Mouse (Mus musculus): ENCODE results near the gene Zfhx3. TPM values are rescaled to one million over a fixed set of nuclear protein-coding genes. Genes with fewer than 3 reads are reported as not detected.
A peak's percentile ranks its signal among the peaks of the same experiment; 100 is the strongest.

The Zfhx3 gene
- polyA plus RNA-seq, 2 experiments from 2014 or later, result 0.58 TPM; not detected in 1

DNA sequence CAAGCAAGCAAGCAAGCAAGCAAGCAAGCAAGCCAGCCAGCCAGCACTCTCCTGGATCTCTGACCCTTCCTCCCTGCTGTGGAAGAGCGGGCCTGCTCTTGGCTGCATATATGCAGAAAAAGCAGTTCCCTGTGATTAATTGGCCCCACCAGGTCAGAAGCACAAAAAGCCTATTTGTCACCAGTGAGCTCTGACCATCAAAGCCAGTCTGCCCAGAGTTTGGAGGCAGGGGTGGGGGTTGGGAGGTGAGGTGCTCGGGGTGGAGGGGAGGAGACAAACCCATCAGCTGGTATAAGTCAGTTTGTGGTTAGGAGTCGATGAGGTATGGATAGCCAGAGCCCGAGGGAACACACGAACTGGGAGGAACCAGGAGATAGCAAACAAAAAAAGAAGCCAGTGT is 421.0 kb downstream of the Zfhx3 start:
- ATAC-seq, result no peak

DNA sequence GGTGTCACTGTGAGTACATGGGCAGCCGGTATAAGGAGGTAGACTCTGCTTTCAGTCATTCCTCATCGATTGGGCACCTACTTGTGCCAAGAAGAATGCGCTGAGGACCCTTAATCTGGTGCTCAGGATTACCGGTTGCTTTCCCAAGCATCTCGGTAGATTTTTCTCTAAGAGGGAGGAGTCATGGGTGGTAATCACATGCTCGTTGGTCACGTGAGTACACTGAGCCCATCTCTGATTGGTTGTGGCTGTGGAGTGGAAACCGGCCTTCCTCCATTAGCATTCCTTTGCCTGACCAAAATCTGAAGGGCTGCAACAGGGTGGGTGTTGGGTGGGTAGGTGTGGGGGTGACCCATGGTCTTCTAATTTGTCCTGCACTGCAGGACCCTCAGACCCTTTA is 421.4 kb downstream of the Zfhx3 start:
- ATAC-seq, result no peak

DNA sequence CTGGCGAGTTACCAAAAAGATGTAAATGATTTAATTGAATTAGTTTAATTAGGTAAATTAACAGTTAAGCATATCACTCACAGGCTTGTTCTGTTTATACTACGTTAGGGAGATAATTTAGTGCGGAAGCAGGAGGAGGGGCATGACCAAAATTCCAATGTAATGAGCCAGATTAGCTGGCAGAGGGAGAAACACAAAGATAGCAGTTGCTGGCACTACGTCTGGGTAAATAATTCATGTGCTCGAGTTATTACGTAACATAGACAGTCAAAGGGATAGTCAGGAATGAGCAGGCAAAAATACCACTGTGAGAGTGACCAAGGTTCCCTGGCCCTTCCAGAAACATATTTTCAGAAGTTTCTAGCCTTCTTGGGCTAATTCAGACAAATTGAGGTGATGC is 426.6 kb downstream of the Zfhx3 start:
- no peak for ATAC-seq

DNA sequence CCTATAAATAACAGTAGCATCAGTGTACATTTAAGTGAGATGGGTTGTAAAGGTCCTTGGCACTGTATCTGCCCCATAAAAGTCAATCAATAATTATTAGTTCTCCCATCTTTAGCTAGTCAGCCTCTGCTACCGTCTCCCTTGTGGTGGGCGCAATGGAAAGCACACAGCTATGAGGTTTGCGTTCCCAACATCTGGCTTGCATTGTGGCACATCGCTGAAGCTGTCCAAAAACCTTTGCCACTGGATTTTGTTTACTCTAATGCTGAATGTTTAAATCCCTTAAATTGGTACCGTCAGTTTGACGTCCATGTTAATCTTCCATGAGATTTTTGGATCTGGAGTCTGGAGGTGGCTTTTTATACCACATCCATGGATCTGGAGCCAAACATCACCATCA is 428.3 kb downstream of the Zfhx3 start:
- no peak for ATAC-seq

DNA sequence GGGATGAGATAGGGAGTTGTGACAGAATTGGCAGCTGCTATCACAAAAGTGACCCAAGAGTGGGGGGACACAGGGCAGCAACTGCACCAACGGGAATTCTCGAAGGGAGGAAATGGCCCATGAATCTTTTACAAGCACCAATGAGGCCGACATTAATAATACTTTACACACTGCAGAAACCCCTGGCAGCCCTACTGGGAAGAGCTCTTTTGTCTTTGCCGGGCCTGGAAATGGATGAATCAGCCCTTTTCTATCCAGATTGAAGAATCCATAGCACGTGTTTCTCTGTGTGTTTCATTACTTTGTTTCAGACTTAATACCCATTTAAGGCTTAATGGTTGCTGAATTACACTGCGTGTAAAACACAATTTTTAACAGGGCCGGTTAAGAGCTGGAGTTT is 430.6 kb downstream of the Zfhx3 start:
- no peak for ATAC-seq

DNA sequence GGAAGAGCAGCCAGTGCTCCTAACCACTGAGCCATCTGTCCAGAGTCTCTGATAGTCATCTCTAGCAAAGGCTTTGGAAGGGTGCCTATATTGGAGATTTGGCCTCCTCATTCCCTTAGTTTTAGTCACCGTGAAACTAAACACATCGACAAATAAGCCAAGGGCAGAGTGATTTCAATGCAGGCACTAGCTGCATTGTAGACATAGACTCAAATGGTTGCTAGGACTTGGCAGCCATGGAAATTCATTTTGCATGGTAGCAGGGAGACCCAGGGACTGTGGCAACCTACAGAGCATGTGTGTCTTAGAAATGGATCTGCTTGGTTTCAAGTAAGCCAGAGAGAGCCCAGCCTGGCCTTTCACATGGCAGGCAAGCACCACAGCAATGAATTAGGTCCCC is 435.6 kb downstream of the Zfhx3 start:
- ATAC-seq, result no peak

DNA sequence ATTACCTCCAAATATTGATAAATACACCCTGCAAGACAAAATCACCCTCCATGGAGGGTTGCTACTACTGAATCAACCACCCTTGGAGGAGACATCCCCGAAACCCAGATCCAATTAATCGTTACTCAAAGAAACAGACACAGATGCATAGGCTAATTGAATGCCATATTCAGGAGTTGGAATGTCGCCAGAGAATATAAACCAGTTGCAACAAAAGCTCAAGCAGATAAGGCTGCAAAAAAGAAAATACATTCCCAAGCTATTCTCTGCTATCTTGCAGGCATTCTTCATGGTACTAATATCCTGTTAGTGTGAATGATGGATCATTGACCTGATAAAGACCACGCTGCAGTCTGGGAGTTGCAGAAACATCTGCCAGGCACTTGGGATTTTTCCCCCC is 440.7 kb downstream of the Zfhx3 start:
- no peak for ATAC-seq

DNA sequence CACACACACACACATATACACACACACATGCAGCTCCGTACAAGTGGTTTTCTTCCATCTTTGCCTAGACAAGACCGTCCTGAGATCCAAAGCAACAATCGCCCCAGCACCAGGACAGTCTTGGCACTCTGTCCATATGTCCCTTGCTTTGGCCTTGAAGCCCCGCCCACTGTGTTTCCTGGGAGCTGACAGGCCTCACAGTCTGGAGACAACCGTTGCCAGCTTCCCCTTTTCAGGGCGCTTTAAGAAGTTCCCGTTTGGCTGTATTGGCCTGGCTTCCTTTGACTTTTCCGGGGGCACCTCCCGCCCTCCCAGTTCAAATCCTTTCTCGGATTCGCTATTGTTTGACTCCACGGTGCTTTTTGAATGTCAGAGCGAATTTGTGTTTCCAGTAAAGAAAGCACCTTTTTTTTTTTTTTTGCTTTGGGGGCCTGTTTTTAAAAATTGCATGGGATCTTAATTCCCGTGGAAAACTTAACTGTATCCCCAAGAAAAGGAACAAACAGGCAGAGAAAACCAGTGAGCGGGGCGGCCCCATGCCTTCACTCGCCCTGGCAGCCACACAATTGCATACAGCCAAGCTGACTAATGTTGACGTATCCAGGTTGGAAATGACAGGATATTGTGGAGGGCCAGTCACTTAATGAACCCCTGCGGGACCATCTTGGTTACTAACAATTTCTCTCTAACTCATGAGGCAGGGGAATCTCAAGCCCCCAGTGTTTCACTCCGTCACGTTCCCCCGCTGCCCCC is 444.9 kb downstream of the Zfhx3 start:
- no peak for ATAC-seq

DNA sequence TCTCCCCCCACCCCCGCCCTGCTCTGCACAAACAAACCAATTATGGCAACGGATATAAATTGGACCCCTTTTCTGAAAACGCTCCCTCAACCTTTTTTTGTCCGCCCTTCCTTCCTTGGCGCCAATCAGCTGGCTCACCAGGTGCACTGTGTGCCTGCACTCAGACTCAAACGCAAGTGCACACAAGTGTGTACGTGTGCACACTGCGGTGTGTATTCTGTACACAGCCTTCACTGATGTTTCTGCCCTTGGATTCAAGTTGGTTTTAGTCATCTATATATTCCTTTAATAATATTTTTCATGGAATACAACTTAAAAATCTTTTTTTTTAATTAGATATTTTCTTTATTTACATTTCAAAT is 445.4 kb downstream of the Zfhx3 start:
- ATAC-seq, result no peak

DNA sequence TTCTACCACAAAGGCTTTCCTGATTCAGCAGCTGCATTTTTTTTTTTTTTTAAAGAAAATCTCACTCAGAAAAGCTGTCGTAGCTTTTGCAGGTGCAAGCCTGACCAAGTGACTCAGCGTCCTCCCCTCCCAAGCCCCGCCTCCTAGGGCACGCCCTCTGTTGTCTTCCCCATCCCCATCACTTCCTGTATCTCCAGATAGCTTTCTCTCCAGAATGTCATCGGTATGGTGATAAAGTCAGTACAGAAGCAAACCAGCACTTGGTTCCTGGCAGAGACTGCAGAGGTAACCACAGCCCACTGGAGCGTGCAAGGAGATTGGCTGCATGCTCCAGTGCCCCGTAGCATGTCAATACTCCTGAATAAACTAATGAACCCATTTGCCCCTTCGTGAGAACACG is 450.5 kb downstream of the Zfhx3 start:
- ATAC-seq, result peak; percentile 82

DNA sequence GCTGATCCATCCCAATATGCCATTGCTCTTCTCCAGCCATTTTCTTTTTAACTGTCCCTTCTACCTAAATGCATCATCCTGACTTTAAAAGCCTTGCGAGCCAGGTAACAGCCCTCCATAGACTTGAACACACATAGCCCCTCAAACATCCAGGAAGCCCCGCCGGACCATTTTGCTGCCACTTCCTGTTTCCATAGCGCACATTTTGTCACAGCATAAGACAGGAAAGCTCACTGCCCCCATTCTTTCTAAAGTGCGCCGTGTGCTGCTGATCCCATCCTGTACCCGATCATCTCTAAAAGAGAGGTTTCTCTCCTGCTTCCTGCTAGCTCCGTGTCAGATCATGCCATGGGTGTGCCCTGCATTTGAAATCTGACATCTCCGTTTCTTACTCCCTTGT is 459.7 kb downstream of the Zfhx3 start:
- peak; percentile 36 for ATAC-seq

DNA sequence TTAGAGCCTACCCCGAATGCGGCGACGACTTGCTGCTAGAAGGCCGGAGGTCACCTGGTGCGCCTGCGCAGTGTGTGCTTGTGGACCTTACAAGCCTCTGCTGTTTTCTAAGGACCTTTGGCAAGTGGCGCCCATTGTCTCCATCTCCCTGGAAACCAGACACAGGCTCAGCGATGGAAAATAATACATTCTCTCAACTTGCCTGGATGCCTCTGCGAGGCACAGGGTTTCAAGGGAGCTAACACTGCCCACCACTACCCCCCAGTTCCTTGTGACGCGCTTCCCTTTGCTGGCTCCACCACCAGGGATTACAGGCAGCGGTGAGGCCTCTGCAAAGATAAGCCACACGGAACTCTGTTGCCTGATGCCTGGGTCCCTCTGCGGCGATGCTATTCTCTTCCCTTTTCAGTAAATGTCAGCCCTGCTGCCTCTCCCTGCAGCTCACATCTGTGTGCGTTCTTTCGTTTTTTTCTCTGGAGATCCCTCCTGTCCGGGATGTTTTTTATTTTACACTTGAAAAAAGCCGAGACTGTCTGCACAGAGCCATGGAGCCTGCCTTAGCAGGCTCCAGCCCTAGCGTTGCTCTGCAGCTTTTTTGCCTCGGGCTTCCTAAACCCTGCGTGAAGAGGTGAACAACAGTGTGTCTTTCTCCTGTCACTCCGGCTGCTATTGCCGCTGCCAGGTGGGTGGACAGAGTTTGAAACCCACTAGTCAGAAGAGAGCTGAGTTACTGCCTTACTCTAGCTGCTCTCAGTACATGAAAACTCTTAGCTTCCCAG is 464.5 kb downstream of the Zfhx3 start:
- ATAC-seq, result no peak

DNA sequence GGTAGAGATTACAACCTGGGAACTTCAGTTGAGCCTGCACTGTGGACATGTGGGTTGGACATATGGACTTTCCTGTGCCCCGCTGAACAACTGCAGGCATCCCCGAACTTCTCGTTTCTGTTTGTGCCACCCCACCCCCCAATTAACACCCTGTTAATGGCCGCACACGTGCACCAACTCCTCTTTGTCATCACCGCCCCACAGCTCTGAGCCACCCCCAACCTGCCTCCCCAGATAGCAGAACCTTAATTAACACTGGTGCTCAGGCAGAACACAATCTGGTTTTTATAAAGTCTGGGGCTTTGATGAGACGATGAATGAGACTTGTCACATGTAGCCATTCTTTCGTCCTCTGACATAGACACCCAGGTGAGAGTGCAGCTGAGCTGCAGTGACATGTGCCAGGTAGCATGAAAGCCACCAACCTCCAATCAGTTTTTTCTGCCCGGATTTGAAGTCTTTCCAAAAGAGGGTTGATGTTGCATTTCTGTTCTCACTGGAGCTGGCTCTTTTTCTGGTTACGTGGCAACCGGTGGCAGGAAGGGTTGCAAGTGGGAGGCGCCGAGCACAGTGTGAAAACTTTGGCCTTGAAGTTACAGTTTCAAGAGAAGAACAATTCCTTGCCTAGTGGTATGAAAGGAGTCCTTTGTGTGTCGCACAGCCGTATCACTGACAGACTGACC is 476.9 kb downstream of the Zfhx3 start:
- no peak for ATAC-seq

DNA sequence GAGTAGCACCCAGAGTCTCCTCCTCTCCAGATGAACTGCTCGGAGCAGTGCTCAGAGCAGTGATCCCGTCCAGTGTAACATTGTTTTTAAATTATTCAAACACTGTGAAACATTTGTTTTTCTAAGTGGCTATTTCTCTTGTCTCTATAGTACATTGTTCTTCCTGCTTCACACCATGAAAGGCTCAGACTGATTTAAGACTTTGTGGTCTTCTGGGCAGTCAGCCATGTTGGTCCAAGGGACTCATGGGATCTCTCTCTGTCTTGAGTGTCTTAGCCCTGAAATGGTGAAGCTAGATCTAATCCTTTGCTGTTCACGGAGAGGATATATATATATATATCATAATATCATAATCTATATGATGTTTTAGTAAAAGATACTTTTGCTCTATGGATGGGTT is 480.1 kb downstream of the Zfhx3 start:
- ATAC-seq, result no peak

DNA sequence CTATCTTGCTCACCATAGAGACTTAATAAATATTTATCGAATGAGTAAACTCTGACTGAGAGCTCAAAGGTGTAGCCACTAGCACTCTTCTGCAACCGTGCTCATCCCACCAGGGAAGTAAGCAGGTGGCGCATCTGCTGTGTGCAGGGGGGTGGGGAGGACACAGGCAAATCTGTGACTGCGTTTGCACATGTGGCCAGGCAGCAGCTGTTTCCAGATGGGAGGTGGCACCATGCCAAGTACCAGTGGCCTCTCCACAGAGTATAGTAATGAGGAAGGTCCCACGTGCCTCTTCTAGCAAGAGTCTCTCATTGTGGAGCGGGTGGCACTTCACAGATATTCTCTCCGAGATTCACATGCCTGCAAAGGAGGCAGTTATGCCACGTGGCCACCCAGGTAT is 481.9 kb downstream of the Zfhx3 start:
- no peak for ATAC-seq

DNA sequence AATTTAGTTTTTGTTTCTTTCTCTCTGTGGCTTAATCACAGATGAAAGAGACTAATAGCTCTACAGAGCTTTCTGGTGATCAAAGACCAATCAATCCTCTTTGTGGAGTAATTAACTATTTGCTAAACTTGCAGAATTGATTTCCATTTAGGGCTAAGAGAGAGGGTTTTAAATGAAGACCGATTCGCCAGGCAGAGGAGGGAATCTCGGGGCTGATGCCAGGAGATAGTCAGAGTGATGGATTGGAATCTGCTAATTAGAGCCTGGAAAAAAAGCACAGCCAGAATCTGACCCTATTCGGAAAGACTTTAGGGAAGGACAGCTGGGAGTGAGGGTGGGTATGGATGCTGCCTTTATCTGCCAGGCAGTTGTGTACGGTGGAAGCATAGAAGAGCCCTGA is 490.9 kb downstream of the Zfhx3 start:
- no peak for ATAC-seq

DNA sequence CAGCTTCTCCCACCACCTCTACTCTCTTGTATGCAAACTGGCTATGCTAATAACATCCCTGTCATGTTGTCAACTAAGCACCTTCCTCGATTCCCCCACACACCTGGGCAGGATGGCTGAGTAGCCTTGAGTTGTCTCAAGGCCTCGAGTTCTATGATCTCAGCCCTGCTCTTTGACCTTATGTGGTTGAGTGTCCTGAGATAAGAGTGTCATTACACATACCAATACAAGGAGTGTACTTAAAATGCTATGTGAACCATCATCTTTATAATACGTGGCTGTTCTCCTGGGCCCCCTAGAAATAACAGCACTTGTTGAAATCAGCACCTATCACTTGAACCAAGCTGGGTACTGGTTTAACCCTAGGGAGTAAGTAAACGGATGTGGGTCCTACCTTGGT is 492.1 kb downstream of the Zfhx3 start:
- ATAC-seq, result no peak

DNA sequence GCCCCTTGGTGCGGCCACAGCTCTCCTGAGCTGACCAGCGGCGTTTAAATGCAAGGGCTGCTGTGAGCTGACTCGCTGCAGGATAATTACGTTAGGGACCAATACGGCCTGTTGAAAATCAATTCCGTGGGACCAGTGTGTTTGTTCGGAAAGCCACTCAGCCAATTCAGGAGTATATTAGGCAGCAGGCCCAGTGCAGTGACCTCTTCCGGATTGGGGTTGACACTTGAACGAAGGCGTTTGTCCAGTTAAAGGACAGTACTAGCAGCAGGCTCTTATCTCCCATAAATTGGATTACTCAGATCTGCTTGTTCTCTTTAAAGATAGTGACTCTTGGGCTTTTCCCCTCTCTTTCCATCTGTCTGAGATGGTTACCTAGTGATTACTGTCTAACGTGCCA is 493.9 kb downstream of the Zfhx3 start:
- ATAC-seq, result no peak

DNA sequence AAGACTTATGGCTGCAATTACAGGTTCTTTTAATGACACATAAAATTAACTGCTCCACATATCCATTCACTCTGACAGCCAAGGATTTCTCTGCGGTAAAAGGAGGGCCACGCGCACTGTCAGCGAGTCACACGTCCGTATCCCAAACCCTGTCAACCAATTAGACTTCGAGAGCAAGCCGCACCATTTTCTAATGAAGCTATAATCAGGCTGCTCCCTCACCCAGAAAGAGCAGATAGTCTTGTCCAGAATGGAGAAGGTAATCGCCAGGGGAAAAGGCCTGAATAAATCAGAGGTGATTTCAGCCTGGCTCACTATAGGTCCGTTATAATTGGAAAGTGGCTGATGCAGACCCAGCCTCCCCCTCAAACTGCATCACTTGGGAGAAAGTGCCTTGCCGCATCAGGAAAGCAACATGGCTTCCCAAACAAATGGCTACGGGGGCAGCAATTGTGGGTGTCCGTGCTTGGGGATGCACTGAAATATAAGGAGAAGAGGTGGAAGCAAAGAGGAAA is 494.9 kb downstream of the Zfhx3 start:
- ATAC-seq, result no peak

DNA sequence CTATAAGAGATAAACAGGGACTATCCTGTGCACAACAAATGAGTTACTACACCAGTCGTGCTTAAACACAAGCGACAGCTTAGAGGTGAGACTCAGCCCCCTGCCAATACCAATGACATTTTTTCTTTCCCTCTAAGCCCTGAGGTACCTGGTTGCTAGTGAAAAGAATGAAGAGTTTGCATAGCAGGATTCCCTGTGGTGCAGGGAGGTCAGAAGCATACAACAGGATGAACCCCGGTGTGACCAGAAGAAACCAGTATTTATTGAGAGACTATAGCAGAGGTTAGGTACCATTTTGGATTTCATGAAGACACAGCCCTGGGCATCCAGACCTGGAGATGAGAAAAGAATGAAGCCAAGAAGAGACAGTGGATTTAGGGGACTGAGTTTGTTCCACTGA is 498.0 kb downstream of the Zfhx3 start:
- ATAC-seq, result no peak

DNA sequence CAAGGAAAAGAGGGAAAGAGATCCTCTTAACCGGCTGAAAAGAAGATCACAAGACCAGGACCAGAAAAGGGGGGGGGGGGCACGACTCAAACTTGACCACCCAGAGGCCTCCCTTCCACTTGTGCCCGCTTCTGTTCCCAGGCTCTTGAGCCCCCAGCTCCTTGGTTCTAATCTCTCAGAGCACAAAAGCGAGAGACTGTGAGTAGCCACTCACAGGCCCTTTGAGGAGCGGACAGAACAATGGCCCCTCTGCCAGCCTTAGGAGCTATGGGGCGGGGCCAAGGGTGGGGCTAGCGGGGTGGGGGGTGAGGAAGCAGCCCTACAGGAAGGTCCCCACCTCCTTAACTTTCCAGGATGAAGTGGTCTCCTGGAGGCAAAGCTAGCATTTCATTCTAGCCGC is 508.4 kb downstream of the Zfhx3 start:
- ATAC-seq, result no peak

DNA sequence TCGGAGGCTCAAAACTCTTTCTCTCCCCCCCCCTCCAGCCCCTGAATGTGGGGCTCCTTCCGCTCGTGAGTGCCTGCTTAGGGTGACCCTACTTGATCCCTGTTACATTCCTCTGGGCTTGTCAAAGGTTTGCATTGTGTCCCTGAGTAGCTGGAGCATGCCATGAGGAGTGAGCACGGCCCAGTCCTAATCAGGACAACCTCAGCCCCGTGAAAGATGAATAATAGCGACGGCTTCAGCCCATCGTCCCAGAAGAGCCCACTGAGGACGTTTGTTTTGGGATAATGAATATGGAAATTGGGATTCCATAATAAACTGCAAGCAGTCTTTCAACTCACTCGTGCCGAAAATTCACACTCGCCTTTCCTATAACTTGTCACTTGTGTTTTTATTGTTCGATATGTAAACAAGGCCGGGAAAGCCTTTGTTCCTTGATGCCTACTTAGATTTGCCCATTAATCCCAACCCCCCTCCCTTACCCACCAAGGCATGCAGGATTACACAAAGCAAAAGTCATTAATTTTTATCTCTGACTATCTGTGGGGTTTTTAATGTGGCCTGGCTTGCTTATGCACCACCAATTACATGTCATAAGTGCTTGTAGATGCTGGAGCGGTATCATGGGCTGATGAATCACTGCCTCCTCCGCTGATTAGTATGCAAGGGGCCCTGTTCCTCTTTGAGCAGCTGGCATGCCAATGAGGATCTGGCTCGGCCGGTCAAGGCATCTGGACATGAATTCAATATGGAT is 512.3 kb downstream of the Zfhx3 start:
- no peak for ATAC-seq

DNA sequence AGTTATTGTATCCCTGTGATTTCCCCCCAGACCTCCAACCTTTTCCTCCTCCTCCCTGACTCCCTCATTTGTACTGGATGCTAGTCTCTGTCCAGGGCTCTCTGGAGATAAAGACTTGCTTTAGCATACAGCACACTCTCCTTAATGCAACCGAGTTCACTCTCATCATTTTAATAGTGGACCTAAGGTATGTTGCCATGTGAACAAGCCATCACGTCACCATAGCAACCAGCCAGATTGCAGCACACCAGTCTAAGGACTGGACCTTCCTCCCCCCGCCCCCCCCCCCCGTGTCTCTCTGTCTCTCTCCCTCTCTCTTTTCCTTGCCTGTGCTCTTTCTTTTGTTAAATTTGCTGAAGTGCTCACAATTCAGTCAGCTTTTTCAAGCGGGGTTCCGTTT is 524.2 kb downstream of the Zfhx3 start:
- ATAC-seq, result no peak

Data from activated CD4-positive, CD25-positive, alpha-beta regulatory T cell, adult 4 months (primary cell).